Mouse (Mus musculus) inflammation-experienced regulatory T-cells, adult 6 months (primary cell): Measurements from ENCODE around the gene Vcp. TPM values are rescaled to one million over a fixed set of nuclear protein-coding genes. Genes with fewer than 3 reads are reported as not detected.

ENCODE experiments used
- ATAC-seq: one replicate; pipeline ENCODE4 v1.8.0; 2017
- polyA plus RNA-seq, 3 experiments: library from polyadenylated mRNA; unstranded; fragments of 100-300 nt; shearing (Covaris generic); gene quantifications; one replicate each; pipeline ENCODE4 v1.2.1; 2017

The Vcp gene
- polyA plus RNA-seq, result 100 to 1,000 TPM; 144 to 162 (median 154) TPM

GRCm38 (mm10) chr4:43000141-43000986, at the start of gene Vcp:
Gene Vcp, minus strand, starts transcription at chr4:43000507.
- peak; percentile 96 for ATAC-seq

GRCm38 (mm10) chr4:43047231-43047630, 46.9 kb upstream of the Vcp start:
- ATAC-seq, result peak; percentile 59

- no peak for ATAC-seq
These were observed 46.3 kb upstream of the Vcp start for GRCm38 (mm10) chr4:43046607-43047006.

- peak; percentile 68 for ATAC-seq
These were observed 45.5 kb upstream of the Vcp start, which contains the start of gene Fam214b for GRCm38 (mm10) chr4:43045659-43046302. Gene Fam214b, minus strand, starts transcription at chr4:43046220.

GRCm38 (mm10) chr4:43045285-43045658, 45.0 kb upstream of the Vcp start:
- ATAC-seq, result no peak

- ATAC-seq, result no peak
These were observed 44.4 kb upstream of the Vcp start for GRCm38 (mm10) chr4:43044673-43045072.

GRCm38 (mm10) chr4:43043644-43044357, 43.5 kb upstream of the Vcp start:
- peak; percentile 49 for ATAC-seq

GRCm38 (mm10) chr4:43040881-43041547, 40.7 kb upstream of the Vcp start:
- ATAC-seq, result no peak

GRCm38 (mm10) chr4:43040114-43040572, 39.8 kb upstream of the Vcp start:
- ATAC-seq, result peak; percentile 93

- no peak for ATAC-seq
These were observed 39.3 kb upstream of the Vcp start for GRCm38 (mm10) chr4:43039609-43040008.

- no peak for ATAC-seq
These were observed 38.5 kb upstream of the Vcp start for GRCm38 (mm10) chr4:43038567-43039495.

- ATAC-seq, result no peak
These were observed 37.7 kb upstream of the Vcp start for GRCm38 (mm10) chr4:43037860-43038566.

GRCm38 (mm10) chr4:43036356-43036755, 36.0 kb upstream of the Vcp start:
- no peak for ATAC-seq

- ATAC-seq, result no peak
These were observed 35.5 kb upstream of the Vcp start for GRCm38 (mm10) chr4:43035851-43036250.

- ATAC-seq, result no peak
These were observed 33.2 kb upstream of the Vcp start for GRCm38 (mm10) chr4:43033481-43033880.

- no peak for ATAC-seq
These were observed 32.2 kb upstream of the Vcp start for GRCm38 (mm10) chr4:43032501-43032900.

- ATAC-seq, result peak; percentile 93
These were observed 31.1 kb upstream of the Vcp start, which contains the start of gene Stoml2 for GRCm38 (mm10) chr4:43031237-43031995. Gene Stoml2, minus strand, starts transcription at chr4:43031710.

- ATAC-seq, result peak; percentile 37
These were observed 30.5 kb upstream of the Vcp start for GRCm38 (mm10) chr4:43030780-43031230.

GRCm38 (mm10) chr4:43030352-43030751, 30.0 kb upstream of the Vcp start:
- ATAC-seq, result no peak

- no peak for ATAC-seq
These were observed 29.4 kb upstream of the Vcp start for GRCm38 (mm10) chr4:43029749-43030148.
